Mouse (Mus musculus) skeletal muscle tissue, postnatal 0 days (tissue): ENCODE measurements around the gene Th. TPM values are rescaled to one million over a fixed set of nuclear protein-coding genes. Genes with fewer than 3 reads are reported as not detected.

Experiments used
- polyA plus RNA-seq: library from polyadenylated mRNA; unstranded; fragments of >200 nt; fragmentation: Nextera tagmentation; extraction: Ambion mirVana; gene quantifications from 2 replicates; pipeline ENCODE4 v1.2.1, GENCODE M21; 2015

Gene Th
- 1.3 and 1.4 TPM in 2 replicates for polyA plus RNA-seq

GRCm38 (mm10) chr7:142931028-142931427 is at the start of gene Th:
Gene Th, minus strand, starts transcription at chr7:142931128.

GRCm38 (mm10) chr7:142968809-142969511 is 38.0 kb upstream of the Th start, which contains the start of gene Ascl2:
Gene Ascl2, minus strand, starts transcription at chr7:142969264.

Other genes with a start within 250 kb of the Th start
- gene Ins2, start 187.7 kb downstream of the Th start, polyA plus RNA-seq, result 0.46 and 0.61 TPM in 2 replicates
- gene Ascl2, start 38.1 kb upstream of the Th start, polyA plus RNA-seq, result 0.23 and 0.37 TPM in 2 replicates
- gene Tspan32, start 73.9 kb upstream of the Th start, polyA plus RNA-seq, result 1.5 and 2.0 TPM in 2 replicates
- 489 and 494 TPM in 2 replicates for gene Cd81, start 121.6 kb upstream of the Th start, polyA plus RNA-seq
- 31.6 and 34.4 TPM in 2 replicates for gene Tssc4, start 138.1 kb upstream of the Th start, polyA plus RNA-seq
- 5.1 and 6.3 TPM in 2 replicates for gene Trpm5, start 163.5 kb upstream of the Th start, polyA plus RNA-seq
- 4.8 and 5.0 TPM in 2 replicates for gene Kcnq1, start 175.2 kb upstream of the Th start, polyA plus RNA-seq